Mouse (Mus musculus) lung, adult 18-20 months (tissue): ENCODE measurements at regions not wholly inside any gene's neighbourhood (a gene's known extent, or its start where the extent isn't known, plus 50 kb on each side); places are given as distances from the start of the nearest gene placed in this dataset.
A peak's percentile ranks its signal among the peaks of the same experiment; 100 is the strongest.

ENCODE experiments used
- DNase-seq, 2 experiments: peaks; one replicate each; pipeline ENCODE4 v3.0.0; 2022; ENCODE audit warnings: mixed read lengths in 2 of 2

GRCm38 (mm10) chr2:48409876-48410275, 404.0 kb upstream of the Acvr2a start:
- DNase-seq, result no peak

GRCm38 (mm10) chr2:48411392-48411791, 402.5 kb upstream of the Acvr2a start:
- peak in 1 of 2 experiments; percentile 21 for DNase-seq

GRCm38 (mm10) chr2:48412683-48413440, 401.0 kb upstream of the Acvr2a start:
- peak; percentile 44 to 59 for DNase-seq

GRCm38 (mm10) chr2:48414596-48415481, 399.1 kb upstream of the Acvr2a start:
- no peak for DNase-seq

GRCm38 (mm10) chr2:48416207-48416750, 397.6 kb upstream of the Acvr2a start:
- no peak for DNase-seq

GRCm38 (mm10) chr2:48417000-48417596, 396.8 kb upstream of the Acvr2a start:
- no peak for DNase-seq

- DNase-seq, result no peak
Observed at GRCm38 (mm10) chr2:48420791-48421190, 393.1 kb upstream of the Acvr2a start.

- no peak for DNase-seq
Observed at GRCm38 (mm10) chr2:48423861-48424442, 390.0 kb upstream of the Acvr2a start.

GRCm38 (mm10) chr2:48424562-48424961, 389.3 kb upstream of the Acvr2a start:
- DNase-seq, result no peak

GRCm38 (mm10) chr2:48425200-48426090, 388.5 kb upstream of the Acvr2a start:
- no peak for DNase-seq

GRCm38 (mm10) chr2:48432545-48432944, 381.4 kb upstream of the Acvr2a start:
- DNase-seq, result no peak

GRCm38 (mm10) chr2:48441296-48441990, 372.5 kb upstream of the Acvr2a start:
- DNase-seq, result peak; percentile 38 to 54

GRCm38 (mm10) chr2:48441991-48442544, 371.8 kb upstream of the Acvr2a start:
- DNase-seq, result no peak

GRCm38 (mm10) chr2:48445898-48446604, 367.9 kb upstream of the Acvr2a start:
- no peak for DNase-seq

GRCm38 (mm10) chr2:48446617-48447016, 367.3 kb upstream of the Acvr2a start:
- DNase-seq, result no peak

- DNase-seq, result no peak
Observed at GRCm38 (mm10) chr2:48449165-48449842, 364.6 kb upstream of the Acvr2a start.

- peak; percentile 25 to 50 for DNase-seq
Observed at GRCm38 (mm10) chr2:48456072-48457040, 357.6 kb upstream of the Acvr2a start.

- DNase-seq, result no peak
Observed at GRCm38 (mm10) chr2:48457117-48457516, 356.8 kb upstream of the Acvr2a start.
